Mouse (Mus musculus) MEL (cell line): ENCODE measurements around the gene Polr2h.

Source experiments
- GATA1 ChIP-seq: IDR thresholded peaks from 2 replicates; pipeline ENCODE4 v1.6.1; 2011; ENCODE audit warnings: low read depth, low read length, improper control_type of control experiment
- POLR2AphosphoS2 ChIP-seq: IDR thresholded peaks from 2 replicates; pipeline ENCODE4 v1.6.1; 2011; ENCODE audit warnings: low read length, improper control_type of control experiment
- TBP ChIP-seq: IDR thresholded peaks from 2 replicates; pipeline ENCODE4 v1.8.0; 2011; ENCODE audit warnings: low read depth, low read length, improper control_type of control experiment

DNA sequence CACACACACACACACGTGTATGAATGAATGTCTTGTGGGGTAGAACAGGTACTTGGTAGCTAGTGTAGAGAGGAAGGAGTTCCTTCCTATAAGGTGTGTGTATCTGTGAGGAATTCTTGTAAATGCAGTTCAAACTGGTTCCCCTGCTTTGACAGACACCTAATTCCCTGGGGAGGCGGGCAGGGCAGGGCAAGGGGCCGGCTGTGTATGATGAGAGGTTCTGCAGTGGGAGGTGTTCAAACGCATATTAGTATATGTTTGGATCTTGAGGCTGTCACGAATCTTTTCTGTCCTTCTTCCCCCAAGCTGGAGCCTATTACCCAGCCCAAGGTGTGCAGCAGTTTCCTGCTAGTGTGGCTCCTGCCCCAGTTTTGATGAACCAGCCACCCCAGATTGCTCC, 40.1 kb upstream of the Polr2h start:
- TF ChIP-seq TBP, result no peak
- TF ChIP-seq GATA1, result no peak
- no peak for TF ChIP-seq POLR2AphosphoS2
